Mouse (Mus musculus) embryonic stem cell, embryonic (primary cell): ENCODE results near the gene Adgrv1.
"Not testable (repeated sequence)": the region's sequence is repeated elsewhere in the genome, so short reads cannot be mapped to it uniquely, and the experiment has no call there.

Source experiments
- CTCF ChIA-PET, 4 experiments: fragments of 300-600 bp in 2 of 4; fragments of 350-600 bp in 2 of 4; sonication (Branson Sonifier 250); formaldehyde crosslinking; loops; one replicate each; lab custom pipeline; 2022; ENCODE audit warnings: inconsistent platforms in 2 of 4; lab: Charles Lee
- POLR2A ChIA-PET, 4 experiments: fragments of 300-600 bp in 2 of 4; fragments of 350-600 bp in 2 of 4; sonication (Branson Sonifier 250); formaldehyde crosslinking; loops; one replicate each; lab custom pipeline; 2022; ENCODE audit warnings: antibody characterized with exemption in 4 of 4, inconsistent platforms in 1 of 4; lab: Charles Lee

The Adgrv1 gene

GRCm38 (mm10) chr13:81328181-81328580, 304.8 kb downstream of the Adgrv1 start:
- ChIA-PET POLR2A (no interaction called here), CTCF (no interaction called here)

GRCm38 (mm10) chr13:81325606-81326215, 307.2 kb downstream of the Adgrv1 start:
- ChIA-PET CTCF (no interaction called here), POLR2A (interaction anchor here in 2 of 4 experiments (0.7 to 1.8 kb wide), 3 partner anchors 11 to 26 kb away, joined by 4 read pairs; no protein-coding TSS in a partner anchor)

GRCm38 (mm10) chr13:81323546-81324316, 309.2 kb downstream of the Adgrv1 start:
- ChIA-PET CTCF (no interaction called here), POLR2A (no interaction called here)

- ChIA-PET CTCF (no interaction called here), POLR2A (no interaction called here)
Measured at GRCm38 (mm10) chr13:81316581-81316980, 316.4 kb downstream of the Adgrv1 start.

- CTCF ChIA-PET, result no interaction called here
Measured at GRCm38 (mm10) chr13:81314306-81315120, 318.4 kb downstream of the Adgrv1 start.

GRCm38 (mm10) chr13:81312148-81312547, 320.8 kb downstream of the Adgrv1 start:
- ChIA-PET POLR2A (interaction anchor here in 1 of 4 experiments (0.7 kb wide), 1 partner anchor 430 kb away, joined by 3 read pairs; no protein-coding TSS in a partner anchor), CTCF (no interaction called here)

More at GRCm38 (mm10) chr13:81314306-81315120, 318.4 kb downstream of the Adgrv1 start:
- POLR2A ChIA-PET, result no interaction called here

- CTCF ChIA-PET, result no interaction called here
- POLR2A ChIA-PET, result no interaction called here
Measured at GRCm38 (mm10) chr13:81300851-81301250, 332.1 kb downstream of the Adgrv1 start.

- POLR2A ChIA-PET, result interaction anchor here in 1 of 4 experiments (0.6 kb wide), 1 partner anchor 28 kb away, joined by 3 read pairs; no protein-coding TSS in a partner anchor
- CTCF ChIA-PET, result no interaction called here
Measured at GRCm38 (mm10) chr13:81294106-81294505, 338.8 kb downstream of the Adgrv1 start.

- ChIA-PET POLR2A (no interaction called here), CTCF (no interaction called here)
Measured at GRCm38 (mm10) chr13:81282193-81282592, 350.8 kb downstream of the Adgrv1 start.

GRCm38 (mm10) chr13:81280650-81281229, 352.2 kb downstream of the Adgrv1 start:
- ChIA-PET POLR2A (no interaction called here), CTCF (no interaction called here)

GRCm38 (mm10) chr13:81279351-81279736, 353.6 kb downstream of the Adgrv1 start:
- POLR2A ChIA-PET, result no interaction called here
- CTCF ChIA-PET, result no interaction called here

- CTCF ChIA-PET, result no interaction called here
- POLR2A ChIA-PET, result no interaction called here
Measured at GRCm38 (mm10) chr13:81278669-81279350, 354.1 kb downstream of the Adgrv1 start.

GRCm38 (mm10) chr13:81273837-81274236, 359.1 kb downstream of the Adgrv1 start:
- ChIA-PET POLR2A (no interaction called here), CTCF (no interaction called here)

GRCm38 (mm10) chr13:81270396-81270795, 362.6 kb downstream of the Adgrv1 start:
- CTCF ChIA-PET, result no interaction called here
- POLR2A ChIA-PET, result no interaction called here

GRCm38 (mm10) chr13:81269056-81269455, 363.9 kb downstream of the Adgrv1 start:
- POLR2A ChIA-PET, result no interaction called here
- CTCF ChIA-PET, result no interaction called here

GRCm38 (mm10) chr13:81267489-81267888, 365.5 kb downstream of the Adgrv1 start:
- POLR2A ChIA-PET, result interaction anchor here in 3 of 4 experiments (0.6 to 1.9 kb wide), 5 partner anchors 382 to 421 kb away, joined by 3 to 6 read pairs (median 5); partner anchors contain the start of gene Arrdc3 (in 1 of the 3)
- CTCF ChIA-PET, result not testable (repeated sequence)

GRCm38 (mm10) chr13:81264465-81264864, 368.5 kb downstream of the Adgrv1 start:
- ChIA-PET CTCF (no interaction called here), POLR2A (interaction anchor here in 1 of 4 experiments (1.1 to 1.5 kb wide), 2 partner anchors 26 to 382 kb away, joined by 3 to 5 read pairs; no protein-coding TSS in a partner anchor)

GRCm38 (mm10) chr13:81241181-81241580, 391.8 kb downstream of the Adgrv1 start:
- CTCF ChIA-PET, result no interaction called here
- POLR2A ChIA-PET, result no interaction called here
